Mouse (Mus musculus) hindbrain, postnatal 0 days (tissue): ENCODE data around the gene Ctdsp1. TPM values are rescaled to one million over a fixed set of nuclear protein-coding genes. Genes with fewer than 3 reads are reported as not detected.

Source experiments
- ATAC-seq: fragments of 200-750 bp; cut with Nextera tagmentation; 2 replicates; pipeline ENCODE4 v1.8.0; 2017; ENCODE audit warnings: mild to moderate bottlenecking, moderate TSS enrichment, moderate library complexity
- DNase-seq: peaks from one replicate; pipeline ENCODE4 v3.0.0-alpha.2; 2015; ENCODE audit warnings: low spot score
- H3K27ac ChIP-seq: fragments of 300-500 bp; sonication (generic); 2 replicates; pipeline ENCODE4 v1.5.1; 2014; ENCODE audit warnings: mild to moderate bottlenecking
- H3K27me3 ChIP-seq: fragments of 300-500 bp; sonication (generic); 2 replicates; pipeline ENCODE4 v1.6.1; 2014; ENCODE audit warnings: low read length, mixed read lengths; ENCODE audit not compliant: insufficient read depth
- H3K36me3 ChIP-seq: fragments of 300-500 bp; sonication (generic); 2 replicates; pipeline ENCODE4 v1.6.1; 2014; ENCODE audit warnings: low read length, mixed read lengths; ENCODE audit not compliant: insufficient read depth
- H3K4me1 ChIP-seq: fragments of 300-500 bp; sonication (generic); 2 replicates; pipeline ENCODE4 v1.6.1; 2014; ENCODE audit warnings: antibody characterized with exemption, low read length, mixed read lengths; ENCODE audit not compliant: insufficient read depth
- H3K4me2 ChIP-seq: fragments of 300-500 bp; sonication (generic); 2 replicates; pipeline ENCODE4 v1.6.1; 2014; ENCODE audit warnings: low read depth, mild to moderate bottlenecking, low read length, moderate library complexity, mixed read lengths
- H3K4me3 ChIP-seq: fragments of 300-500 bp; sonication (generic); 2 replicates; pipeline ENCODE4 v1.5.1; 2014; ENCODE audit warnings: low read length
- H3K9ac ChIP-seq: fragments of 300-500 bp; sonication (generic); replicated peaks from 2 replicates; pipeline ENCODE4 v1.6.1; 2014; ENCODE audit warnings: mild to moderate bottlenecking, low read length, moderate library complexity, mixed read lengths
- H3K9me3 ChIP-seq: fragments of 300-500 bp; sonication (generic); 2 replicates; pipeline ENCODE4 v1.6.1; 2016; ENCODE audit warnings: low read length, mixed read lengths
- CTCF ChIP-seq: IDR thresholded peaks from 2 replicates; pipeline ENCODE4 v1.5.1; 2016; ENCODE audit warnings: antibody characterized with exemption, control low read depth, low read depth
- WGBS: fragments of 180-500 bp; shearing (Covaris S2); extraction: QIAGEN DNeasy Blood & Tissue Kit; methylation state at CpG from one replicate; pipeline ENCODE4 v1.1.7; 2014; 5-methylcytosine and 5-hydroxymethylcytosine counted together
- polyA plus RNA-seq: library from polyadenylated mRNA; unstranded; fragments of >200 nt; fragmentation: Nextera tagmentation; extraction: Ambion mirVana; gene quantifications from 2 replicates; pipeline ENCODE4 v1.2.1, GENCODE M21; 2015
- total RNA-seq: library from RNA; depleted of rRNA; stranded (reverse); fragments of >200 nt; gene quantifications from 2 replicates; pipeline ENCODE4 v1.2.3, GENCODE M21; 2014

Ctdsp1 gene
- total and polyA plus RNA-seq, 2 experiments from 2014 or later: 18.2 to 35.7 TPM

- no peak for ATAC-seq
- H3K27me3 ChIP-seq: no peaks in the 10 kb centered on the region
- H3K4me1 ChIP-seq: peaks cover 4% of the 10 kb centered on the region; the same call in 1 of the 2 replicates
- peaks cover 6% of the 10 kb centered on the region; the same call in 1 of the 2 replicates for H3K36me3 ChIP-seq
- H3K4me3 ChIP-seq: 0 out of 2 replicates have a peak overlapping the region, but pooled peaks have one; percentile 10
- H3K27ac ChIP-seq: no peak overlapping the region
- H3K9me3 ChIP-seq: no peaks in the 10 kb centered on the region
- peak; percentile 69 for TF ChIP-seq CTCF
- 0 out of 2 replicates have a peak overlapping the region, but pooled peaks have one; percentile 21 for H3K9ac ChIP-seq
- H3K4me2 ChIP-seq: peak overlapping the region; percentile 42
- WGBS: 7% methylated on average over 21 of the region's 21 CpGs
- peak; percentile 59 for DNase-seq
These were observed 912 bp upstream of the Ctdsp1 start for GRCm38 (mm10) chr1:74390287-74390906.

GRCm38 (mm10) chr1:74391844-74392441, 634 bp downstream of the Ctdsp1 start:
- H3K27ac ChIP-seq: peak overlapping the region; percentile 91
- H3K27me3 ChIP-seq: no peaks in the 10 kb centered on the region
- H3K4me3 ChIP-seq: peak overlapping the region; percentile 96
- DNase-seq (peak; percentile 48), ATAC-seq (peak; percentile 52)
- H3K36me3 ChIP-seq: peaks cover 6% of the 10 kb centered on the region; the same call in 1 of the 2 replicates
- no peak for TF ChIP-seq CTCF
- WGBS: under 1% methylated on average over 56 of the region's 63 CpGs
- H3K9me3 ChIP-seq: no peaks in the 10 kb centered on the region
- peak overlapping the region; percentile 93 for H3K4me2 ChIP-seq
- H3K4me1 ChIP-seq: peaks cover 4% of the 10 kb centered on the region; the same call in 1 of the 2 replicates
- H3K9ac ChIP-seq: peak overlapping the region; percentile 84

- ATAC-seq: peak; percentile 15; the same call in 1 of the 2 replicates
- H3K4me1 ChIP-seq: peaks cover 4% of the 10 kb centered on the region; the same call in 1 of the 2 replicates
- H3K27me3 ChIP-seq: no peaks in the 10 kb centered on the region
- no peaks in the 10 kb centered on the region for H3K9me3 ChIP-seq
- H3K9ac ChIP-seq: peak overlapping the region; percentile 84
- peaks cover 6% of the 10 kb centered on the region; the same call in 1 of the 2 replicates for H3K36me3 ChIP-seq
- peak overlapping the region; percentile 96 for H3K4me3 ChIP-seq
- under 1% methylated on average over 16 of the region's 16 CpGs for WGBS
- DNase-seq: no peak
- H3K4me2 ChIP-seq: peak overlapping the region; percentile 93
- no peak for TF ChIP-seq CTCF
- H3K27ac ChIP-seq: peak overlapping the region; percentile 91; the same call in 1 of the 2 replicates
These were observed 1.2 kb downstream of the Ctdsp1 start for GRCm38 (mm10) chr1:74392446-74392994.

- Histone ChIP-seq H3K27ac (no peak overlapping the region), H3K4me2 (peak overlapping the region; percentile 93), H3K4me1 (peaks cover 4% of the 10 kb centered on the region; the same call in 1 of the 2 replicates), H3K4me3 (peak overlapping the region; percentile 96), H3K9ac (peak overlapping the region; percentile 84; the same call in 1 of the 2 replicates), H3K36me3 (peaks cover 6% of the 10 kb centered on the region; the same call in 1 of the 2 replicates), H3K9me3 (no peaks in the 10 kb centered on the region), H3K27me3 (no peaks in the 10 kb centered on the region)
- 44% methylated on average over 7 of the region's 7 CpGs for WGBS
- ATAC-seq (no peak), DNase-seq (no peak)
- TF ChIP-seq CTCF: 0 out of 2 replicates have a peak, but pooled peaks have one; percentile 12
These were observed 1.7 kb downstream of the Ctdsp1 start for GRCm38 (mm10) chr1:74393010-74393409.

GRCm38 (mm10) chr1:74393697-74394096, 2.4 kb downstream of the Ctdsp1 start:
- Histone ChIP-seq H3K4me3 (no peak overlapping the region), H3K9me3 (no peaks in the 10 kb centered on the region), H3K27ac (no peak overlapping the region), H3K27me3 (no peaks in the 10 kb centered on the region), H3K9ac (no peak overlapping the region), H3K4me2 (no peak overlapping the region), H3K36me3 (peaks cover 6% of the 10 kb centered on the region; the same call in 1 of the 2 replicates), H3K4me1 (peaks cover 4% of the 10 kb centered on the region; the same call in 1 of the 2 replicates)
- DNase-seq: no peak
- ATAC-seq: no peak
- no peak for TF ChIP-seq CTCF
- 86% methylated on average over 9 of the region's 9 CpGs for WGBS

GRCm38 (mm10) chr1:74394311-74394710, 3.0 kb downstream of the Ctdsp1 start:
- no peak overlapping the region for H3K9ac ChIP-seq
- no peak for DNase-seq
- H3K27me3 ChIP-seq: no peaks in the 10 kb centered on the region
- TF ChIP-seq CTCF: no peak
- no peak overlapping the region for H3K27ac ChIP-seq
- no peak for ATAC-seq
- no peaks in the 10 kb centered on the region for H3K9me3 ChIP-seq
- WGBS: 90% methylated on average over 9 of the region's 9 CpGs
- H3K4me1 ChIP-seq: peaks cover 4% of the 10 kb centered on the region; the same call in 1 of the 2 replicates
- no peak overlapping the region for H3K4me3 ChIP-seq
- H3K36me3 ChIP-seq: peaks cover 6% of the 10 kb centered on the region; the same call in 1 of the 2 replicates
- no peak overlapping the region for H3K4me2 ChIP-seq
